ENCODE assay signal across 8 mouse cellular contexts in the genomic region with DNA sequence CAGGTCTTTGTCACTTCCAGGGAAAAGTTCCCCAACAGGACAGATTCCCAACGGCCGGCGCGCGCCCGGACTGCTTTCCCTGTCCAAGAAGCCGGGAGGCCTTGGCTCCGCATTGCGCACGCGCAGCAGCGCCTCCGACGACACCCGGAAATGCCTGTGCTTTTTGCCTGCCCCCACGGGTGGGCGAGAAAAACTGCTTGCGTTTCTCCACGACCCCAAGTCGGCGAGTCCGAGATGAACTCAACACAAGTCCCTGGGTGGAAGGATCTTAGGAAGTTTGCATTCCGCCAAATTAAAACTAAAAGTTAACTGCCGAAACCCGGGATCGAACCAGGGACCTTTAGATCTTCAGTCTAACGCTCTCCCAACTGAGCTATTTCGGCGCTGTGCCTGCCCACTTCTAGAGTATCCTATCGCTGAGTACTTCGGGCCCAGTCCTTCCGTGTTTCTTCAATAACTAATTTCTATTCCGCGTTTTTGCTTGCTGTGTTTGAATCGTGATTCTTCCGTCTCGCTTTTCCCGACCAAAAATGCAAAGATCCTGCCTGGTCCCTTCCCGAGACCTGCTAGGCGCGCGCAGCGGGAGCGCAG. TPM values are rescaled to one million over a fixed set of nuclear protein-coding genes. Genes with fewer than 3 reads are reported as not detected.
A peak's percentile ranks its signal among the peaks of the same experiment; 100 is the strongest.
DNase-seq lines count a peak whose midpoint lies in the region; ATAC-seq and TF ChIP-seq lines count a peak whose summit lies in the region.

No protein-coding gene starts in this region.

- H3K4me3 ChIP-seq in embryonic facial prominence, embryonic 13.5 days, result peak overlapping the region; percentile 69
- H3K4me3 ChIP-seq in heart, adult 2 months, result peak overlapping the region; percentile 81
- peak overlapping the region; percentile 65 for H3K4me3 ChIP-seq in limb, embryonic 13.5 days
- peak overlapping the region; percentile 49 for H3K4me3 ChIP-seq in midbrain, embryonic 16.5 days (ENCODE audit: low read depth, low read length)

- H3K4me2 ChIP-seq in embryonic facial prominence, embryonic 13.5 days, result peak overlapping the region; percentile 71
- peak overlapping the region; percentile 74 for H3K4me2 ChIP-seq in limb, embryonic 13.5 days (replicated peaks)
- peak overlapping the region; percentile 67 for H3K4me2 ChIP-seq in midbrain, embryonic 16.5 days (ENCODE audit: low read length)

- no peak for TF ChIP-seq CTCF in heart, adult 2 months (IDR thresholded peaks at IDR 0.05)

- peak; percentile 69 for ATAC-seq in embryonic facial prominence, embryonic 13.5 days (ENCODE audit: insufficient number of reproducible peaks, insufficient read depth, low FRiP score, low TSS enrichment, low read depth)
- peak; percentile 83 for ATAC-seq in limb, embryonic 13.5 days (ENCODE audit: low FRiP score, low read depth)
- peak; percentile 78 for ATAC-seq in midbrain, embryonic 16.5 days

- DNase-seq in 3134 (ENCODE audit: extremely low read depth, insufficient read length, low spot score), result peak; percentile 85
- peak; percentile 95 to 96 for DNase-seq in adrenal gland, postnatal 36 days
- peak; percentile 94 to 95 for DNase-seq in heart, adult 2 months
- peak; percentile 88 to 92 for DNase-seq in kidney, adult 8-10 months
- peak; percentile 81 to 89 for DNase-seq in spleen, postnatal 10 days (ENCODE audit: low spot score in 2 of 2)

- peak; percentile 81; the same call in 1 of the 2 replicates for TF ChIP-seq EP300 in heart, adult 2 months (IDR thresholded peaks at IDR 0.05; ENCODE audit: insufficient read depth, low read depth, low read length)

- peaks cover 5% of the 10 kb centered on the region for H3K4me1 ChIP-seq in embryonic facial prominence, embryonic 13.5 days
- peaks cover 1% of the 10 kb centered on the region; the same call in 1 of the 2 replicates for H3K4me1 ChIP-seq in heart, adult 2 months (ENCODE audit: control insufficient read depth, insufficient read depth, low read length)
- 0 out of 2 replicates have a peak, but pooled peaks cover 3% of the 10 kb centered on the region for H3K4me1 ChIP-seq in limb, embryonic 13.5 days
- peaks cover 8% of the 10 kb centered on the region for H3K4me1 ChIP-seq in midbrain, embryonic 16.5 days (ENCODE audit: control insufficient read depth, insufficient read depth, low read length)

- H3K27ac ChIP-seq in embryonic facial prominence, embryonic 13.5 days, result peak overlapping the region; percentile 71
- peak overlapping the region; percentile 89 for H3K27ac ChIP-seq in heart, adult 2 months
- H3K27ac ChIP-seq in limb, embryonic 13.5 days, result peak overlapping the region; percentile 33
- H3K27ac ChIP-seq in midbrain, embryonic 16.5 days (ENCODE audit: low read length), result peak overlapping the region; percentile 10

- H3K79me2 ChIP-seq in heart, adult 2 months (replicated peaks; ENCODE audit: control insufficient read depth, insufficient read depth, low read length), result no peaks in the 10 kb centered on the region

- intact Hi-C loops in heart, adult 2 months (cut with DNase I), result loop anchor here (1.0 to 5.0 kb wide), 3 partner anchors 43 to 82 kb away; a partner anchor contains a TSS

- H3K9ac ChIP-seq in embryonic facial prominence, embryonic 13.5 days, result peak overlapping the region; percentile 66
- peak overlapping the region; percentile 71 for H3K9ac ChIP-seq in heart, adult 2 months (ENCODE audit: low read depth, low read length)
- peak overlapping the region; percentile 70 for H3K9ac ChIP-seq in limb, embryonic 13.5 days
- H3K9ac ChIP-seq in midbrain, embryonic 16.5 days (ENCODE audit: low read depth, low read length), result peak overlapping the region; percentile 60

- no peaks in the 10 kb centered on the region for H3K9me3 ChIP-seq in embryonic facial prominence, embryonic 13.5 days
- no peaks in the 10 kb centered on the region for H3K9me3 ChIP-seq in limb, embryonic 13.5 days
- no peaks in the 10 kb centered on the region for H3K9me3 ChIP-seq in midbrain, embryonic 16.5 days (replicated peaks; ENCODE audit: control insufficient read depth, low read length, poor library complexity, severe bottlenecking)

- peaks cover 8% of the 10 kb centered on the region; the same call in 1 of the 2 replicates for H3K27me3 ChIP-seq in embryonic facial prominence, embryonic 13.5 days
- H3K27me3 ChIP-seq in heart, adult 2 months (ENCODE audit: control insufficient read depth, insufficient read depth, low read length), result no peaks in the 10 kb centered on the region
- peaks cover 9% of the 10 kb centered on the region; the same call in 1 of the 2 replicates for H3K27me3 ChIP-seq in limb, embryonic 13.5 days
- H3K27me3 ChIP-seq in midbrain, embryonic 16.5 days (ENCODE audit: control insufficient read depth, insufficient read depth, low read depth, low read length), result no peaks in the 10 kb centered on the region

- TF ChIP-seq POLR2A in heart, adult 2 months (IDR thresholded peaks at IDR 0.05; ENCODE audit: insufficient read depth, low read depth, low read length), result peak; percentile 62

- H3K36me3 ChIP-seq in embryonic facial prominence, embryonic 13.5 days, result no peaks in the 10 kb centered on the region
- no peaks in the 10 kb centered on the region for H3K36me3 ChIP-seq in heart, adult 2 months (ENCODE audit: control insufficient read depth, insufficient read depth, low read length)
- no peaks in the 10 kb centered on the region for H3K36me3 ChIP-seq in limb, embryonic 13.5 days
- no peaks in the 10 kb centered on the region for H3K36me3 ChIP-seq in midbrain, embryonic 16.5 days (ENCODE audit: control insufficient read depth, insufficient read depth, low read length)

- under 1% methylated on average over 44 of the region's 44 CpGs for WGBS in embryonic facial prominence, embryonic 13.5 days
- under 1% methylated on average over 44 of the region's 44 CpGs for WGBS in heart, adult 2 months
- under 1% methylated on average over 44 of the region's 44 CpGs for WGBS in limb, embryonic 13.5 days
- WGBS in midbrain, embryonic 16.5 days, result 0% methylated on average over 44 of the region's 44 CpGs

RNA-seq across cellular contexts. Expression of a gene that starts 37.3 kb away (rescaled TPM):
- under 1 TPM in 1 of 2 experiments, not detected in 1; 0.20 TPM for total RNA-seq in adrenal gland, postnatal 36 days (2021)
- polyA plus RNA-seq in embryonic facial prominence, embryonic 13.5 days (2015; fragmentation: Nextera tagmentation; extraction: Ambion mirVana), result 6.8 and 7.5 TPM in 2 replicates
- 1 to 10 TPM; 2.5 to 5.1 TPM for total RNA-seq in heart, adult 2 months (2021)
- 2.1 and 3.6 TPM in 2 replicates for polyA plus RNA-seq in heart, adult 2 months (2012; rRNA removed)
- 2.2 TPM in 2 replicates for polyA plus RNA-seq in limb, embryonic 13.5 days (2015; fragmentation: Nextera tagmentation; extraction: Ambion mirVana)
- 0.67 and 0.76 TPM in 2 replicates for polyA plus RNA-seq in midbrain, embryonic 16.5 days (2015; fragmentation: Nextera tagmentation; extraction: Ambion mirVana)

RNA-seq across cellular contexts. Expression of a gene that starts 43.2 kb away (rescaled TPM):
- total RNA-seq in adrenal gland, postnatal 36 days (2021), result 10 to 100 TPM; 17.6 to 24.9 TPM
- polyA plus RNA-seq in embryonic facial prominence, embryonic 13.5 days (2015; fragmentation: Nextera tagmentation; extraction: Ambion mirVana), result 35.2 and 39.5 TPM in 2 replicates
- total RNA-seq in heart, adult 2 months (2021), result 10 to 100 TPM in 1 of 2 experiments, 1 to 10 TPM in 1; 8.7 to 10.3 TPM
- 6.4 and 11.4 TPM in 2 replicates for polyA plus RNA-seq in heart, adult 2 months (2012; rRNA removed)
- polyA plus RNA-seq in limb, embryonic 13.5 days (2015; fragmentation: Nextera tagmentation; extraction: Ambion mirVana), result 38.3 and 38.8 TPM in 2 replicates
- polyA plus RNA-seq in midbrain, embryonic 16.5 days (2015; fragmentation: Nextera tagmentation; extraction: Ambion mirVana), result 15.2 and 16.4 TPM in 2 replicates

RNA-seq across cellular contexts. Expression of a gene that starts 47.6 kb away (rescaled TPM):
- total RNA-seq in adrenal gland, postnatal 36 days (2021), result 10 to 100 TPM; 28.2 to 31.9 TPM
- polyA plus RNA-seq in embryonic facial prominence, embryonic 13.5 days (2015; fragmentation: Nextera tagmentation; extraction: Ambion mirVana), result 61.1 and 63.7 TPM in 2 replicates
- 10 to 100 TPM; 19.9 TPM for total RNA-seq in heart, adult 2 months (2021)
- polyA plus RNA-seq in heart, adult 2 months (2012; rRNA removed), result 25.8 and 35.2 TPM in 2 replicates
- polyA plus RNA-seq in limb, embryonic 13.5 days (2015; fragmentation: Nextera tagmentation; extraction: Ambion mirVana), result 69.3 and 71.8 TPM in 2 replicates
- 40.4 and 41.5 TPM in 2 replicates for polyA plus RNA-seq in midbrain, embryonic 16.5 days (2015; fragmentation: Nextera tagmentation; extraction: Ambion mirVana)

Comparison
In these comparisons a context has a peak if more than half of its experiments do, and no peak if none do; other contexts are left out.
1. Peak in every context shown above with its lines: DNase-seq, ATAC-seq, H3K4me3 ChIP-seq and H3K27ac ChIP-seq.
2. H3K27ac ChIP-seq: peak in every context shown above with its lines; median percentile 89 in heart, adult 2 months; 71 in embryonic facial prominence, embryonic 13.5 days; 33 in limb, embryonic 13.5 days; 10 in midbrain, embryonic 16.5 days.